Mouse (Mus musculus) lung, adult 2 months (tissue): ENCODE results near the gene Cfap46. TPM values are rescaled to one million over a fixed set of nuclear protein-coding genes. Genes with fewer than 3 reads are reported as not detected.

Experiments
- DNase-seq: peaks from one replicate; pipeline ENCODE4 v3.0.0; 2022
- H3K4me1 ChIP-seq: fragments of 200-500 bp; 2 replicates; pipeline ENCODE4 v1.6.1; 2011; ENCODE audit warnings: low read length; ENCODE audit not compliant: control insufficient read depth, insufficient read depth
- H3K4me3 ChIP-seq: fragments of 200-500 bp; replicated peaks from 2 replicates; pipeline ENCODE3; 2011; ENCODE audit warnings: low read depth, mild to moderate bottlenecking, control low read depth, low read length; ENCODE audit errors: extremely low read depth
- CTCF ChIP-seq: fragments of 200-500 bp; IDR thresholded peaks from 2 replicates; pipeline ENCODE4 v1.5.1; 2011; ENCODE audit warnings: mild to moderate bottlenecking, low read length, control low read depth; ENCODE audit not compliant: insufficient read depth
- POLR2A ChIP-seq: fragments of 200-500 bp; IDR thresholded peaks from 2 replicates; pipeline ENCODE4 v1.6.1; 2011; ENCODE audit warnings: low read depth, mild to moderate bottlenecking, control low read depth, low read length, borderline replicate concordance; ENCODE audit errors: extremely low read depth
- WGBS: fragments of 180-500 bp; shearing (Covaris S2); methylation state at CpG from one replicate; pipeline ENCODE4 v1.1.7; 2018; 5-methylcytosine and 5-hydroxymethylcytosine counted together
- polyA plus RNA-seq: library from polyadenylated mRNA; depleted of rRNA; stranded (reverse); fragments of >200 nt; gene quantifications from 2 replicates; pipeline ENCODE4 v1.2.3, GENCODE M21; 2012

Cfap46 gene
- polyA plus RNA-seq, 1 experiment = 13.5 TPM

- H3K4me3 ChIP-seq = no peak overlapping the region
- WGBS = 1% methylated on average over 82 of the region's 82 CpGs
- H3K4me1 ChIP-seq = no peaks in the 10 kb centered on the region
- no peak for DNase-seq
- TF ChIP-seq CTCF (no peak), POLR2A (no peak)
Observed at GRCm38 (mm10) chr7:139581801-139582571, 101.6 kb downstream of the Cfap46 start.

GRCm38 (mm10) chr7:139580851-139581775 lies 102.5 kb downstream of the Cfap46 start:
- TF ChIP-seq POLR2A = no peak
- no peak for TF ChIP-seq CTCF
- Histone ChIP-seq H3K4me1 (no peaks in the 10 kb centered on the region), H3K4me3 (no peak overlapping the region)
- WGBS = 15% methylated on average over 78 of the region's 78 CpGs
- DNase-seq = no peak

GRCm38 (mm10) chr7:139579261-139579905 lies 104.2 kb downstream of the Cfap46 start:
- H3K4me3 ChIP-seq = no peak overlapping the region
- H3K4me1 ChIP-seq = no peaks in the 10 kb centered on the region
- WGBS = 93% methylated on average over 21 of the region's 21 CpGs
- TF ChIP-seq POLR2A = no peak
- no peak for TF ChIP-seq CTCF
- DNase-seq = no peak

GRCm38 (mm10) chr7:139576064-139576686 lies 107.4 kb downstream of the Cfap46 start:
- no peaks in the 10 kb centered on the region for H3K4me1 ChIP-seq
- WGBS = 82% methylated on average over 16 of the region's 16 CpGs
- DNase-seq = no peak
- H3K4me3 ChIP-seq = no peak overlapping the region
- TF ChIP-seq POLR2A = no peak
- no peak for TF ChIP-seq CTCF

GRCm38 (mm10) chr7:139572665-139573064 lies 111.0 kb downstream of the Cfap46 start:
- 82% methylated on average over 3 of the region's 3 CpGs for WGBS
- no peaks in the 10 kb centered on the region for H3K4me1 ChIP-seq
- no peak for DNase-seq
- H3K4me3 ChIP-seq = no peak overlapping the region
- TF ChIP-seq CTCF (no peak), POLR2A (no peak)

GRCm38 (mm10) chr7:139570788-139571187 lies 112.8 kb downstream of the Cfap46 start:
- no peak for DNase-seq
- 95% methylated on average over 5 of the region's 5 CpGs for WGBS
- no peak overlapping the region for H3K4me3 ChIP-seq
- no peaks in the 10 kb centered on the region for H3K4me1 ChIP-seq
- no peak for TF ChIP-seq CTCF
- no peak for TF ChIP-seq POLR2A

GRCm38 (mm10) chr7:139566533-139566932 lies 117.1 kb downstream of the Cfap46 start:
- no peak for TF ChIP-seq CTCF
- no peak for TF ChIP-seq POLR2A
- no peaks in the 10 kb centered on the region for H3K4me1 ChIP-seq
- 44% methylated on average over 8 of the region's 8 CpGs for WGBS
- no peak overlapping the region for H3K4me3 ChIP-seq
- DNase-seq = no peak

GRCm38 (mm10) chr7:139565998-139566397 lies 117.6 kb downstream of the Cfap46 start:
- TF ChIP-seq CTCF (no peak), POLR2A (no peak)
- no peak overlapping the region for H3K4me3 ChIP-seq
- WGBS = 59% methylated on average over 6 of the region's 6 CpGs
- no peaks in the 10 kb centered on the region for H3K4me1 ChIP-seq
- DNase-seq = no peak

- 92% methylated on average over 2 of the region's 2 CpGs for WGBS
- no peak overlapping the region for H3K4me3 ChIP-seq
- no peak for TF ChIP-seq CTCF
- TF ChIP-seq POLR2A = no peak
- no peak for DNase-seq
- no peaks in the 10 kb centered on the region for H3K4me1 ChIP-seq
Observed at GRCm38 (mm10) chr7:139564161-139564560, 119.5 kb downstream of the Cfap46 start.
